Mouse (Mus musculus) CD4-positive helper T cell, adult 2 months (primary cell): ENCODE measurements around the gene Igdcc3.
A peak's percentile ranks its signal among the peaks of the same experiment; 100 is the strongest.

ENCODE experiments used
- DNase-seq: peaks from one replicate; pipeline ENCODE4 v3.0.0-alpha.2; 2012; ENCODE audit warnings: low read depth, missing footprints, low spot score

Gene Igdcc3

DNA sequence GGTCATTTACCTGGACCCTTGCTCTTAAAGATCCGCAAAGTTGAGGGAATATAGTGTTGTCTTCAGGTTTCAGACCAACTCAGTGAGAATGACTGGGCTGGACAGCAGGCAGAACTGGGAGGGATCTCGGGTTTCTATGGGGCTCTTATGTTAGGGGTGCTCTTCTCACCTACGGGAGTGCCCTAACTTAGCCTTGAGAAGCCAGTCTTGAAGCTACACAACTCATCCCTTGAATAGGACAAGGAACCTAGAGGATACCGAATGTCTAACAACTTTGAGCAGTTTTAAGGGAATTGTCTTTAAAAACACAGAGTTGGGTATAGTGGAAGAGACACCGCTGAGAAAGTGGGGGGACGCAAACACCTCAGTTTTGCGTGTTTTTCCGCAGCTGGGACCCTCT lies 498 bp upstream of the Igdcc3 start:
- DNase-seq = no peak

DNA sequence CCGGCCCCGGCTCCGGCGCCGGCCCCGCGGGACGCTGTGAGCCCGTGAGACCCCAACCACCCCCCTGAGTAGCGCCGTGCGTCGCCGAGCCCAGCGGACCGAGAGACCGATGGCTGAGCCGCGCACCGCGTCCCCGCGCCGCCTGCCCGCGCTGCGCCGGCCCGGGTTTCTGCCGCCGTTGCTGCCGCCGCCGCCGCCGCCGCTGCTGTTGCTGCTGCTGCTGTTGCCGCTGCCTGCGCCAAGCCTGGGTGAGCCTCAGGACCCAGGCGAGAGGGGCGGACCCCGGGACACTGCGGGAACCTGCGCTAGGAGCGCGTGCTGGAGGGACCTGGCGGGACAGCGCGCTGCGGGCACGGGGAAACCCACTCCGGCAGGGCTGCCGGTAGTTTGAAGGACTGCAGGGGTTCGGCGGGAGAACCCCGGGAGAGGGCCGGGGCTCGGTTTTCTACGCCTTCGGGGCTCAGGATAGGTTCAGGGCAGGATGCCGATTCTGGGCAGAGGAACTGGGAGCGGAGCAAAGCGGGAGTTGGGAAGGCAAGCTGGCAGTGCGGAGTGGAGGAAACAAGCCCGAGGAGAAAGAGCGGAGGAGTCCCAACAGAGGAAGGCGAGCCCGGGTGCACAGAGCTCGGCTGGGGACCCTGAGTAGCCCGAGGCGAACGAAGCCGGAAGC lies 452 bp downstream of the Igdcc3 start:
- peak; percentile 26 for DNase-seq

DNA sequence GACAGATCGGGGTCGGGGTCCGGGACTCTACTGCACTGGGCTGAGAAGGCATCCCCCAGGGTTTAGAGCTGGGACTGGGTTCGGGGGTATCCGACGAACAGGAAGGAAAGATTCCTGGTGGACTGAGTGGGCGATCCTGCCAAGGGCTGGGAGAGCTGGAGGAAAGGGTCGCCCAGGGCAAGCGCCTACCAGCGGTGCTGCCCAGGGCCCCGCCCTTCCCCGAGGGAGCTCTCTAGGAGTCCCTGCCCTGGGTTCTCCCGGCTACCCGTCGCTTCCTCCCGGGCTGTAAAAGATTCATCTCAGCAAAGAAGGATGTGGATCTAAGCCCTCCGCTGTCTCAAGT lies 958 bp downstream of the Igdcc3 start:
- DNase-seq = no peak

DNA sequence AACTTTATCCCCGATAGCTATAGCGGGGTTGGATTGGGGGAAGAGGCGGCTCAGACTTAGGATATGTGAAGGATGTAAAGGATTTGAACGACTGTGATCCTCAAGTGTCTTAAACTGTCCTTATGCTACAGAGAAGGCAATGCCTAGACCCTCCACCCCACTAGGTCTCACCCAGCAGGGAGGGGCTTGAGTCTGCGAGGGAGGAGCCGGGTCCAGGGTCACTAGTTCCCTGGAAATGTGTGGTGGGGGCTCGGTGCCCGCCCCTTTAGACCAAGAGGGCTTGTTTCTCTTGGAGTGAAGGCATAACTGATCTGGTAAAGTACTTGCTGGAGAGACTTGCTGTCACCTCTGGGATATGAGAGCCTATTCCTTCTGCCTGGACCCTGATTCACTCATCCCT lies 1.4 kb downstream of the Igdcc3 start:
- no peak for DNase-seq

DNA sequence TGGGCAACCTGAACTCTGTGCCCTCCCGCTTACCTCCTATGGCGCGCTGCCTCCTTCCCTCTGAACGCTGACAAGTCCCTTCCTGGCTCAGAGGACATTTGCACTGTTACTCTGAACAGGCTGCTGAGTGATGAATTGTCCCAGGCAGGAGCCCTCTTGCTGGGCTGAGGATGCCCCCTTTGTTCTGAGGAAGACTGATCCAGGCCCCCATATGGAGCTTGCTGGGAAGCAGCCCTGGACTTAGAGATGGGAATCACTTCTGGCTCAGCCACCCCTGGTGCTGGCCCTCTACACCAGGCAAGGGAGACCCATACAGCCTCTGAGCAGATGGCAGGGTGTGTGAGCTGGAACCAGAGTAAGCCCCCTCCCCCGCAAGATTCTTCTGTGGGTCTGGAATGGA lies 5.0 kb downstream of the Igdcc3 start:
- no peak for DNase-seq

DNA sequence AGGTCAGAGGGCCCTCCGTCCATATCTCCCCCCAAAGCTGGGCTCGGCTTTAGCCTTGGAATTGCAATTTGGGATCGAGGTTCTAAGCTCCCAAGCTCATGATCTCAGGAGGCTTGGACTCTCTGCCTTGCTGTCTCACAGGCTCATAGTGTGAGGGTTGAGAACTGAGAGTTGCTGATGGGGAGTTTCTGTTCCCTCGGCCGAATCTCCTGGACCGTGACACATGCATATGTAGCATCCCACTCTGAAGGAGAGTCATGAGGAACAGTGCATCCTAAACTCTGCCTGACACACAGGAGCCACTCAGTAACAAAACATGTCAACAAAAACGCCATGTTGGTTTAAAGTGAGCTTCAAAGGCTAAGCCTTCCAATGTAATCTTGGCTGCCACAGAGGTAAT lies 7.5 kb downstream of the Igdcc3 start:
- DNase-seq = no peak

DNA sequence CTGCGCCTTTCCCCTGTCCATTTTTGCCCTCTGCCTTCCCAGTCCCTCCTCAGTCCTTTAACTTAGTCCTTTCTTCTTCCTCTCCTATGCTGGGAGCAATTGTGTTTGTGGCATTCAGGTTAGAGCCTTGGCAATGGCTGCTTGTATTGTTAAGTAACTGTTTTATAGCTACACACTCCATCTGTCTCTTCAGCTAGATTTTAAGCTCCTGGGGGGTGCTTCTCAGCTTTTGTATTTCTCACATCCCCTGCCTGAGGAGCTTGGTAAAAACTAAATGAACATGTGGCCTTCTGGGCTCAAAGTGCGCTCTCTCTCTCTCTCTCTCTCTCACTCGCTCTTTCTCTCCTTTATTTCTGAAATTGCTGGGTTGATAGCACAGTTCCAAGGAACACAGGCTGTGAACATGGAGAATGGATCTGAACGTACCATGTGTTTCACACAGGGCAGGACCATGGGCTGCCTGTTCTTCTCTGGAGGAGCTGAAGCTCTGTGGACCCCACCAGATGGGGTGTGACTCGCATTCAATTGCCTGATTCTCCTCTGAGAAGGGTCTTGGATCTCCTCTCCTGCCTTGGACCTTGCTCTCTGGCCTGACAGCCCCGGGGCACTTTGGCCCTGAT lies 11.8 kb downstream of the Igdcc3 start:
- no peak for DNase-seq

DNA sequence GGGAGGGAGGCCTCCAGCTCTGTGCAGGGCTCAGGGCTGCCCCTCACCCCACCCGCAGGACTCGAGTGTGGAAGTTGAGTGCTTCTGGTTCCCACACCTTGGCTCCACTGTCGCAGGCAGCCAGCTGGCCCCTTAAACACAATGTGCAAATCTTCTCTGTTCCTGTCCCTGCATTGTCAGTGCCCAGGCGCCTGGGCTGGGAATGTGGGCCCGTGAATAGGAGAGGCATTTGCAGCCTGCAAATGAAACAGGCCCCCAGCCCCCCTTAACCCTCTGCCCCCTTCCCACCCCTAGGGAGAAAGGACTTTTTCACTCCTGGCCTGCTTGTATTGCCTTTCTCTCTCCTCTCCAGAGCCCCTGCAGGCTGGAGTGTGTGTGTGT lies 12.3 kb downstream of the Igdcc3 start:
- DNase-seq = no peak

DNA sequence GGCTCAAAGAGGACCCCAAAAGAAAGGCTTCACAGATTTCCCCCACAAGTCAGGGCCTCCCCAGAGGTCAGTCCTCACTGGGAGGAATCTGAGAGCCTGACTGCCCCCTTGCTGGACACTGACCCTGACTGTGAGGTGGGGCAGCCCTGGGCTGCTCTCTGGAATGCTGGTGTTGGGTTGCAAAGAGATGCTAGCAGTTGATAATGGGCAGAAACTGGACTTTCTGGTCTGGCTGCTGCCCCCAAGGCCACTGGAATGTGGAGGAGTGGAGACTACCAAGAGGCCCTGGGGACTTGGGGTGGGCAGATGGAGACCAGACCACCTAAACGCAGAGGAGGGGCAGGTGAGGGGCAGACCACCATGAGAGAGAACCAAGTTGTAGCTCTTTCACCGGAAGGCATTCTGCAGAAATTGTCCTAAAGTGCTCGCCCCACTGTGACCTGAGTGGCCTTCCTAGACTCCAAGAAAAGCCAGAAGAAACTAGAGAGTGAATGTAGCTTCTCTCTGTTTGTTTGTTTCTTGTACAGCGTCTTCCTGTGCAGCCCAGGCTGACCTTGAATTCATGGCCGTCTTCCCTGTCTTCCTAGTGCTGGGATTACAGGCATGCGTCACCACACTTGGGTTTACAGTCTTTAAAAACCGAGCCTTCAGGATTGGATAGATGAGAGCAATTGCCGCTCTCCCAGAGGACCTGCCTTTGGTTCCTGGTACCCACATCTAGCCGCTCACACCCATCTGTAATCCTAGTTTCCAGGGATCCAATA lies 13.9 kb downstream of the Igdcc3 start:
- no peak for DNase-seq

DNA sequence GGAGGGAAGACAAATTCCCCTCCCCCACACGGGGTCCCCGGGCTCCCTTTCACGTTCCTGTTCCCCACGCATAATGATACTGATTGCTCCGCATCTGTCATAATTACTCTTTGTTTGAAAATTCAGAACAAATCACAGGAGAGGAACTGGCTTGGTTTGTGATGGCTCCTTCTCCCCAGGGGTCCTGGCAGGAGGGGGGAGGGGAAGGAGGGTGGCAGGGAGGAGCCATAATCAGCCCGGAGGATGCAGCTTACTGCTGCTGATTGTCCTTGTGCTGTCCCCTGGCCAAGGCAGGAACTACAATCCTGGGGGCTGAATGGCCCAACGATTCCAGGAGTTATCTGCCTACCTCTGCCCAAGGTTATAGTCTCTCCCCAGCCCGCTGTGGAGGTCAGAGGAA lies 15.6 kb downstream of the Igdcc3 start:
- no peak for DNase-seq

DNA sequence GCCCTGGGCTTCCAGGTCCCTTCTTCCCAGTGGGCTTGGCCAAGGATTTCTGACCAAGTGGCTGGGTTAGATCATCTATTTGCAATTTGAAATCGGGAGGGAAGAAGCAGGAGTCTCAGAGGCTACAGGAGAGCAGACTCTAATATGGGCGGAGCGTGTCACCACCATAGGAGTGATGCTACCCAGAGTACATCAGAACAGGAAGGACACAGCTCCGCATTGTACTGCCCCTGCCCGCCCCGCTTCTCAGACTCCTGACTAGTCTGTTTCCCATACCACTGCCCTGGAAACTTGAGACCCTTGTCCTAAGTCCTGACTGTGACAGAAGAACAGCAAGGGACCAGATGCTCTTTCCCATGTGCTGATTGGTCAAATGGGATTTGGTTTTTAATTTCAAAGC lies 16.6 kb downstream of the Igdcc3 start:
- no peak for DNase-seq

DNA sequence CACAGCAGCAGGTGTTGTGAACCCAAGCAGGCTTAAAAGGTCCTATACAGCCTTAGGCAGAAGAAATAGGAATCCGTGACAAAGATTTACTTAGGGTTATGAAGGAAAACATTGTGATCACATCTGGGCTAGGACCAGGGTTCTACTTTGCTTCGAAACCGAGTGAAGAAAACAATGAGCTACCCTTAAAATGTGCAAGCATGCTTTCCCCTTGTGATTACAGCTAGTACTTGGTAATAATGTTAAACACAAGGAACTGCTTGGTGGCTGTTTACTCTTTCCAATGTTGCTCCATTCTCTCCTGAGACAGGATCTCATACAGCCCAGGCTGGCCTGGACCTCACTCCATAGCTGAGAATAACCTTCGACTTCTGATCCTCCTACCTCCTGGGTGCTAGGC lies 20.2 kb downstream of the Igdcc3 start:
- no peak for DNase-seq

DNA sequence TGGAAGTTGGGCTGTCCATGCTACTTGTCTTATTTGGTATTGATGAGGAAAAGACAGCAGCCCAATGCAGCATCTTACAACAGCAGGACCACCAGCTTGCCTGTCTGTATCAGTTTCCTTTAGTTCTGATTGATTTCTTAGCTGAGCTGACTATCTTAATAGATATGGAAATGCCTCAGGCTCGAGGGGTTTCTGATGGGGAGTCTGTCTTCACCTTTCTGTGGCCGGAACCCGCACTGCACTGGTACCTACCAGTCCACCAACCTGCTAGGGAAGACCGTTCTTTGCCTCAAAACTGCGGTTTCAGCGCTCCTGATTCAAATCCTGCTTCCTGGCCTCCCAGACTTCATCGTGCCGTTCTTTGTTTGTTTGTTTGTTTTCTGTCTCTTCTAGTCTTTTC lies 20.9 kb downstream of the Igdcc3 start:
- DNase-seq = no peak

DNA sequence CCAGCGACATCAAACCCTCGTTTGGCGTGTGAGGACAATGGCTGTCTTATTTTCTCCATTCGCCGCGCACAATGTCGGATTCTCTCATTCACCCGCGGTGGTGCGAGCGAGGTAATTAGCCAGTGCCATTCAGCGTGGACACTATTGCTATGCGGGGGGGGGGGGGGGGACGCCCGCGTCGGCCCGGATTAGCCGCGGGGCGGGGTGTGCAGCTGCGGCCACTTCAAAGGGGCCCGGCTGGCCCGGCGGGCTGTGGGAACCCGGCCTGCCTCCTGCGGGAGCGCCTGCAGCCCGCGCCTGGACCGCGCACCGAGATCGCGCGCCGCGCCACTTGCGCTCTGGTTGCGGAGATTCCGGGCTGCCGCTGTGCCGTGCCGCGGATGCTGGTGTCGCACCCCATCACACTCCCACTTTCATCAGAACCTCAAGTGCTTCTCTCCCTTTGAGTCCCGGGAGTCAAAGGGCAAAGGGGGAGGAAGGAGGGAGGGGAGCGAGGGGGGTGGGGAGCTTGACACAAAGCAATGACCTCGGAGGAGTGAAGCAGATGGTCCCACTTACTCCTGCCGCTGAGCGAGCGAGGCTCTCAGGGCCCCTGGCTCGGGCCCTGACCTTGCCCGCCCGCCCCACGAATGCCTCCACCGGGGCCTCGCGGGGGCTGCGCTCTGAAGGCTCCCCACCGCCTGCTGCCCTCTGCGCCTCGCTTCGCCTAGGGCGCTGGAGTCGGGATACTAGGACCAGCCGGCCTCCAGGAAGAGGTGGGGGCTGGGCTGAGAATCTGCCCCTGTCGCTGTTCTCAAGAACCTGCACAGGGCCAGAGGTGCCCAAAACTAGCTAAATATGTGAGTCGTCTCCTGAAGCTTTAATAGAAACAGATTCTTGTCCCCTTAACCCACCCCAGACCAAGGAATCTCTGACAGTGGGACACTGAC lies 22.0 kb downstream of the Igdcc3 start:
- no peak for DNase-seq

DNA sequence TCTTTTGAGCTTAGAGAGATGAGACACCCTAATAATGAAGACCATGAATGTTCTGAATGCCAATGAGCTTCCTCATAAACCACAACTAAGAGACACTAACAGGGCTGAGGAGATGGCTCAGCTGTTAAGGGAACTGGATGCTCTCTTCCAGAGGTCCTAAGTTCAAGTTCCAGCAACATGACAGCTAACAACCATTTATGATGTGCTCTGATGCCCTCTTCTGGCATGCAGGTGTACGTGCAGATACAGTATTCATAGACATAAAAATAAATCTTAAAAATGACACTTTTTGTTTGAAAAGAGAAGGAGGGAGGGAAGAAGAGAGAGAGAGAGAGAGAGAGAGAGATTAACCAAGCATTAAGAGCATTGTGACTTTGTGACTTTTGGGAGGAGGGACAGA lies 23.9 kb downstream of the Igdcc3 start:
- no peak for DNase-seq

DNA sequence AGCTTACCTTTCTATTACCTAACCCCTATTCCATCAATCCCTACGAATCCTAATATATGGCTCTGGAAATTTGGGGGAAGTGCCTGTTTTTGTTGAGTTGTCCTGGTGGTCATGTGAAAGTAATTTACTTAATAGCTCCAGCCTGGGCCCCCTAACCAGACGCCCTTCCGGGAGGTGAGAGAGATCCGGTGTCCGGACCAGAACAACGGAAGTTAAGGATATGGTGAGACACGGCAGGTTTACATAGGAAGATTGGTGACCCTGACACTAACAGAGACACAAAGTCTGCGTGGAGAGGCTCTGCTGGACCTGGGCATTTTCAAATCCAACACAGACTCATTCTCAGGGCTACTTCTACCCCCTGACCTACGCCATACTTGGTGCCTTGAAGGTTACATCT lies 25.4 kb downstream of the Igdcc3 start:
- no peak for DNase-seq

DNA sequence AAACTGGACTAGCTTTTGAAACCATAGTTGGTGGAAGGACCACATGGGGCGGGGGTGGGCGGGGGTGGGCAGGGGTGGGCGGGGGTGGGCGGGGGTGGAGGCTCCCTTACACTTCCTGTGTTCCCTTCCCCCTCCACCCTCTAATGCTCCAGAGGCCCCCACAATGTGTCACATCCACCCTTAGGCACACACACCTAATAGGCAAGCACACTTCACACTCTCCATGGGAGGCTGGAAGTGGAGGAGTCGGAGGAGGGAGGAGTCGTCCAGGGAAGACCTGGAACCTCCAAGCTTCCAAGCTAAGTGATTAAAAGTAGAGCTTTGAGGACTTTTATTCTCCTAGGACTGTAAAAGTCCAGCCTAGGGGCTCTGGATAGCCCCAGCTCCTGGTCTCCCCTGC lies 27.5 kb downstream of the Igdcc3 start:
- no peak for DNase-seq

DNA sequence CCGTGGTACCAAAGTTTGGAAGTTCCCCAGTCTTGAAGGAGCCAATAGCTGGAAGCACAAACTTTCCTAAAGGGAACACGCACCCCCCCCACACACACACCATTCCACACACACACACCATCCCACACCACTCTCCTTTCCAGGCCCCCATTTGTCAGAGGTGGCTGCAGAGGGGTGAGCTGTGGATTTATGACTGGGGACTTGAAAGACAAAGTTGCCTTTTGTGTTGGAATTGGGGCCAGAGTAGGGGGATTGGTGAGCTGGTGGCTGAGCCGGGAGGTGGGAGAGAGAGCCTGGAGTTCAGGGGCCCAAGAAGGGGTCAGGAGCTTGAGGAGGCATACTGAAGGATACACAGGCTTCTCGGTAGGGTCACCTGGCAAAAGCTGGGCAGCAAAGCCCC lies 28.0 kb downstream of the Igdcc3 start:
- no peak for DNase-seq

DNA sequence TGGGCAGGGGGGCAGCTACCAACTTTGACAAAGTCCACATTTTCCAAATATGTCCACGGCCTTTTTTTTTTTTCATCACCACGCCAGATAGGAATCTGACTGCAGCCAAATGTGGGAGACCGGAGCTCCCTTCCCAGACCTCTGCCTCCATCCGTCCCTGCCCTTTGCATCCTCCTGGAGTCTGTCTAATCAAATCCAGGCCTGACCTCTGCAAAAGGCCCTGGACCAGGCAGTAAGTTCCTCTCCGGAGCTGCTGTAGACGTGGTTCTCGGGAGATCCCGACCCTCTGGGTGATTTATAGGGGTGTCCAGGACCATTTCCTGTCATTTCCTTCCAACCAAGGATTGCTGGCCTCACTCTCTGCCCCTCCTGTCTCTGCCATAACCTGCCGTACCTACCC lies 31.7 kb downstream of the Igdcc3 start:
- no peak for DNase-seq

DNA sequence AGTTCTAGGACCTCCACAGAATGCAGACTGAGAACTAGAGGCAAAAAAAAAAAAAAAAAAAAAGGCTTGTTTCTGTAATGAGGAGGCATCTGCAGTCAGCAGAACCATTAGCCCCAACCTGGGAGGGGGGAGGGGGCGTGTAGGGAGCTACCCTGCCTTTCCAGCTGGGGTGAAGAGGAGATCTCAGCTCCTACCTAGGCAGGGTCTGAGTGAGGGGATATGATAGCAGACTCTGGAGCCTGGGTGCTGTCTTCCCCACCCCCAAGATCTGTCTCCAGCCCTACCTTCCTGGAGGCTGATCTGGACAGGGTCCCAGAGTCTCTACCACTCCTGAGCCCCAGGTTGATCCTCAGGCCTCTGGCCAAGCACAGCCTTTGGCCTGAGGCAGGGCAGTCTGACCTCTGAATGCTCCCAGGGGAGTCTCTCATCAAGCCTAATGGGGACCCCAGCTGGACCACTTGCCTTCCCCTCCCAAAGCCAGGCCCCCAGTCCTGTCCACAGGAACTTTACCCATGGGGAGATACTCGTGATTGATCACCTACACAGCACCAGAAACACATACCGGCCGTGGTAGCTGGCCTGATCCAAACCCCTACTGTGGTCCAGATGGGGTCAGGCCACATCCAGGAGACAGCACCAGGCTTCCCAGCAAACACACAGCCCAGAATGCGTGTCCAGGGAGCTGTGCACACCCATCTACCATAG lies 34.4 kb downstream of the Igdcc3 start:
- DNase-seq = no peak
